Mouse (Mus musculus) embryonic fibroblast, embryonic 13.5 days (primary cell): ENCODE measurements around the gene Cnot1.

Source experiments
- CTCF ChIP-seq: IDR thresholded peaks from 2 replicates; pipeline ENCODE4 v1.5.1; 2011; ENCODE audit warnings: mild to moderate bottlenecking, control low read depth, low read length, moderate library complexity, borderline replicate concordance; ENCODE audit not compliant: insufficient read depth
- POLR2A ChIP-seq: IDR thresholded peaks from 2 replicates; pipeline ENCODE4 v1.6.1; 2011; ENCODE audit warnings: low read depth, mild to moderate bottlenecking, control low read depth, low read length, moderate library complexity

DNA sequence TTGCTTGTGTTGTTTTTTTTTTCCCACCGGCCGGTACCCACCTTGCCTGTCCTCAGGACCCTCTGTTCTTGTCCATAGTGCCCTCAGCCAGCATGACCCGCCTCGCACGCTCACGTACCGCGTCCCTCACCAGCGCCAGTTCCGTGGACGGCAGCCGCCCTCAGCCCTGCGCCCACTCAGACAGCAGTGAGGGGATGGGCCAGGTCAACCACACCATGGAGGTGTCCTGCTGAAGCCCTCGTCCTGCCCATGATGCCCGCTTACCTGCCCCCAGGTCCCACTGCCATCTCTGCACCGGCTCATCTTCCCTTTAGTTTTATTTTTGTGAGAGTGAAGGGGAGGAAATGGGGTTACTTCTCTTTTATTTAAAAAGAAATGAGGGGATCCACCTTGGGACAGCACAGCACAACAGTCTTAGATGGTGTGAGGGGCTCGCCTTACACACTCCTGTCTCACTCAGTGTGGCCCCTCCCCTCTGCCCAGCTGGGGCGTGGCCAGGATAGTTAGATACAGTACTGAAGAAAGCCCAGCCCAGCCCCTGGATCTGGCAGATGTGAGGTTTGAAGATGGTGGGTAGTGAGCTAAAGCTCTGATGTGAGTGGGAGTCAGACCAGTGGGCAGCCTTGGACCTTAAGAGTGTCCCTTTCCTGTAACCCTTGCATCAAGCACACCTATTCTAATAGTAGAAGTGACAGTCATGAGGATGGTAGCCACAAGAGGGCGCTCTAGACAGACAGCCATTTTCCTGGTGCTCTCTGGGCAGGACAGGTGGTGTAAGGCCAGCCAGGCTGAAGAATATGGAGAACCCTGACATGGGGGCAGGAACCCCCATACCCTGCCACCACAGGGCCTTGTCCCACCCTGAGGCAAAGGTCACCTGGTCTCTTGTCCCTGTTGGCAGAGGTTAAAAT is 93.9 kb downstream of the Cnot1 start:
- peak; percentile 42; the same call in 1 of the 2 replicates for TF ChIP-seq CTCF
- TF ChIP-seq POLR2A, result no peak
